Mouse (Mus musculus) liver, embryonic 14.5 days (tissue): ENCODE data around the gene Togaram1. TPM values are rescaled to one million over a fixed set of nuclear protein-coding genes. Genes with fewer than 3 reads are reported as not detected.

Experiments
- ATAC-seq: fragments of 200-750 bp; cut with Nextera tagmentation; 2 replicates; pipeline ENCODE4 v1.8.0; 2017; ENCODE audit warnings: moderate number of reproducible peaks, mild to moderate bottlenecking, moderate library complexity; ENCODE audit not compliant: insufficient read depth
- DNase-seq, 3 experiments: peaks; one replicate each; pipeline ENCODE4 v3.0.0-alpha.2; 2012 to 2013; ENCODE audit warnings: low read depth in 3 of 3, low spot score in 3 of 3
- H3K27ac ChIP-seq: fragments of 300-500 bp; sonication (generic); 2 replicates; pipeline ENCODE4 v1.5.1; 2014; ENCODE audit warnings: moderate library complexity, mild to moderate bottlenecking, control low read depth, inconsistent platforms
- H3K27me3 ChIP-seq: fragments of 300-500 bp; sonication (generic); 2 replicates; pipeline ENCODE4 v1.6.1; 2014; ENCODE audit warnings: mild to moderate bottlenecking, low read length, moderate library complexity; ENCODE audit not compliant: control insufficient read depth, insufficient read depth
- H3K36me3 ChIP-seq: fragments of 300-500 bp; sonication (generic); replicated peaks from 2 replicates; pipeline ENCODE4 v1.6.1; 2014; ENCODE audit warnings: low read depth; ENCODE audit not compliant: control insufficient read depth, insufficient read depth
- H3K4me1 ChIP-seq, 2 experiments: fragments of 200-500 bp in 1 of 2; fragments of 300-500 bp in 1 of 2; sonication (generic) in 1 of 2; replicated peaks; 2 replicates each; pipeline ENCODE4 v1.6.1; 2012 to 2014; ENCODE audit warnings: antibody characterized with exemption in 1 of 2, inconsistent platforms in 1 of 2, low read length in 1 of 2; ENCODE audit not compliant: control insufficient read depth in 2 of 2, insufficient read depth in 2 of 2
- H3K4me2 ChIP-seq: fragments of 300-500 bp; sonication (generic); 2 replicates; pipeline ENCODE4 v1.6.1; 2014; ENCODE audit warnings: low read depth, mild to moderate bottlenecking, control low read depth, moderate library complexity
- H3K4me3 ChIP-seq, 2 experiments: fragments of 200-500 bp in 1 of 2; fragments of 300-500 bp in 1 of 2; sonication (generic) in 1 of 2; 2 replicates each; pipeline ENCODE4 v1.5.1; 2012 to 2014; ENCODE audit warnings: low read depth in 2 of 2, low read length in 2 of 2, mild to moderate bottlenecking in 2 of 2, control low read depth in 1 of 2, inconsistent platforms in 1 of 2, moderate library complexity in 1 of 2; ENCODE audit not compliant: insufficient read depth in 1 of 2
- H3K9ac ChIP-seq: fragments of 300-500 bp; sonication (generic); replicated peaks from 2 replicates; pipeline ENCODE4 v1.6.1; 2014; ENCODE audit warnings: mild to moderate bottlenecking, control low read depth, moderate library complexity
- H3K9me3 ChIP-seq: fragments of 300-500 bp; sonication (generic); 2 replicates; pipeline ENCODE4 v1.6.1; 2016; ENCODE audit warnings: low read length, mixed read lengths; ENCODE audit not compliant: control insufficient read depth
- CTCF ChIP-seq: IDR thresholded peaks from 2 replicates; pipeline ENCODE4 v1.5.1; 2016; ENCODE audit warnings: antibody characterized with exemption, low read depth, control low read depth
- EP300 ChIP-seq: IDR thresholded peaks from 2 replicates; pipeline ENCODE4 v1.6.1; 2016; ENCODE audit warnings: antibody characterized with exemption, low read depth
- WGBS: fragments of 180-500 bp; shearing (Covaris S2); extraction: QIAGEN DNeasy Blood & Tissue Kit; methylation state at CpG from one replicate; pipeline ENCODE4 v1.1.7; 2014; ENCODE audit not compliant: insufficient replicate concordance; 5-methylcytosine and 5-hydroxymethylcytosine counted together
- polyA plus RNA-seq, 2 experiments: library from polyadenylated mRNA; depleted of rRNA in 1 of 2; stranded (reverse) in 1 of 2; unstranded in 1 of 2; fragments of >200 nt; fragmentation: Nextera tagmentation in 1 of 2; extraction: Ambion mirVana in 1 of 2; gene quantifications; 2 replicates each; pipeline versions ENCODE4 v1.2.1 to v1.2.3; 2012 to 2014

Togaram1 gene
- polyA plus RNA-seq, 2 experiments: 3.9 to 6.4 TPM

DNA sequence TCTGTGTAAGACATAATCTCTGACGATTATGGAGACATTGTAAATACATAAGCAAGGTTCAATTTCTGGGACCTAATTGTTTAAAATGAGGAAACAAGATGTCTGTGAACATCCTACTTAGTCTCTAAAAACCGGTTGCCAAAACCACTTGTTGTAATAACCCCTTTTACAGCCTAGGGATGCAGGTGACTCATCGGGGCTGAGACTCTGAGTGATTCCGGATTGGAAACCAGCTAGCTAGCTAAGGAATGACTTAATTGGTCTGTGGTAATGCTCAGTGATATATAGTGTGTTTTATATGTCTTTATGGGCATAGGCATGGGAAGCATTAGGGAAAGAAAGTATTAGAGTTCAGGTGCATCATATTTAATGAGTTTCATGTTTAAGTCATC, 71.9 kb downstream of the Togaram1 start:
- H3K9me3 ChIP-seq: no peaks in the 10 kb centered on the region
- peak overlapping the region; percentile 85 to 99; a peak in 3 of 4 replicates for H3K4me3 ChIP-seq
- no peak overlapping the region for H3K27ac ChIP-seq
- WGBS: 12% methylated on average over 4 of the region's 4 CpGs
- H3K4me2 ChIP-seq: peak overlapping the region; percentile 85
- TF ChIP-seq CTCF (no peak), EP300 (no peak)
- H3K9ac ChIP-seq: peak overlapping the region; percentile 97
- ATAC-seq (no peak), DNase-seq (peak in 1 of 3 experiments; percentile 27)
- no peaks in the 10 kb centered on the region; the same call in 1 of the 2 replicates for H3K36me3 ChIP-seq
- no peaks in the 10 kb centered on the region for H3K27me3 ChIP-seq
- H3K4me1 ChIP-seq: peaks cover 8 to 16% of the 10 kb centered on the region in 2 experiments

DNA sequence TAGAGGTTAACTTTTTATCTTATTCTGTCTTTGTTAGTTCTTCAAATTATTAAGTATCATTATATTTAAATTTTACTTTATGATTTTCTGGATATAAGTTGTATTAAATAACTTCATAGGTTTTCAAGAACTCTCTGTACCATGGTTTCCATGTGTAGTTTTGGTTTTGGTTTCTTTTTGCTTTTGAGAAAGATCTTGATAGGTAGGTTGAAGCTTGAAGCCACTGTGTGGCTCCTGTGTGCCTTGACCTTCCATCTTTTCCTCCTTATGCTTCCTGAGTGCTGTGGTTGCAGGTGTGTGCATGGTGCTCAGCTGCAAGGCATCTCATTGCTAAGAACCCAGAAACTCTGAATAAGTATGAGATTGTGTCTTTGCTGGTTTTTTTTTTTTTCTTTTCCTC, 83.2 kb downstream of the Togaram1 start:
- no peak for ATAC-seq
- no peaks in the 10 kb centered on the region for H3K27me3 ChIP-seq
- no peak overlapping the region for H3K4me3 ChIP-seq
- no peak overlapping the region for H3K9ac ChIP-seq
- TF ChIP-seq CTCF: no peak
- no peak for TF ChIP-seq EP300
- H3K36me3 ChIP-seq: peaks cover 21% of the 10 kb centered on the region
- no peak for DNase-seq
- no peaks in the 10 kb centered on the region for H3K4me1 ChIP-seq
- no peak overlapping the region for H3K27ac ChIP-seq
- no peak overlapping the region for H3K4me2 ChIP-seq
- no peaks in the 10 kb centered on the region for H3K9me3 ChIP-seq

DNA sequence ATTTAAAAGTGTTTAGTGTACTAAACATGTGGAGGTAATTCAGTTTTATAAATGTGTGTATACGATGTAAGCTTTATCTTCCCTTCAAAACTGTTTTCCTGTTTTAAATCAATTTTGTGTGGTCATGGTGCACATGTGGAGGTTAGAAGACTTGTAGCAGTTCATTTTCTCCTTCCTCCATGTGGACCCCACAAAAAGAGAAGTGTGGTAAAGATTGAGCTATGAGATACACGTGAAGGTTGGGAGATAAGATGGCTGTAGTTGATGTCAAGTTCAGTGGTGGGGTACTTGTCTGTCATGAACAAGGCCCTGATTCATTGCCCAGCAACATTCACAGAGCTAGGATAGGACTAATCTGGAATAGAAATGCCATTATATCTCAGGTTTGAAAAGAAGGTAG, 92.6 kb downstream of the Togaram1 start:
- Histone ChIP-seq H3K27me3 (no peaks in the 10 kb centered on the region), H3K4me3 (no peak overlapping the region), H3K36me3 (peaks cover 46% of the 10 kb centered on the region), H3K27ac (no peak overlapping the region), H3K9me3 (no peaks in the 10 kb centered on the region), H3K4me1 (no peaks in the 10 kb centered on the region), H3K4me2 (no peak overlapping the region), H3K9ac (no peak overlapping the region)
- ATAC-seq (no peak), DNase-seq (no peak)
- TF ChIP-seq EP300: no peak
- no peak for TF ChIP-seq CTCF
- 29% methylated on average over 2 of the region's 2 CpGs for WGBS

DNA sequence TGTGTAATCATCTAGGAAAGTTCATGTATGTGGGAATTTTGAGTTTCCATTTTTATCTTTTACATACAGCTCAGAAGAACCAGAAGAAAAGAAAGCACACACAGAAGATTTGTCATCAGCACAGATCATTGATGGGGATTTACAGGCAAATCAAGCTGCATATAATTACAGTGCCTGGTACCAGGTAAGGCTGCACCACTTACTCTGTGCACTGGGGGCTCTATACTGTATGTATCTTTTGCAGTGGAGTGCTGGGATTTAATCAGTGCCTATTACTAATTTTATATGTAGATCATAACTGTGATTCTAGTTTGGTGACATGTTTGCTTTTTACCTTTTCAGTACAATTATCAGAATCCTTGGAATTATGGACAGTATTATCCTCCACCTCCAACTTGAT, 95.5 kb downstream of the Togaram1 start:
- ATAC-seq (no peak), DNase-seq (no peak)
- no peak overlapping the region for H3K4me2 ChIP-seq
- H3K4me1 ChIP-seq: no peaks in the 10 kb centered on the region
- H3K4me3 ChIP-seq: no peak overlapping the region
- H3K36me3 ChIP-seq: peaks cover 49% of the 10 kb centered on the region
- no peak overlapping the region for H3K9ac ChIP-seq
- no peaks in the 10 kb centered on the region for H3K9me3 ChIP-seq
- TF ChIP-seq EP300 (no peak), CTCF (no peak)
- no peaks in the 10 kb centered on the region for H3K27me3 ChIP-seq
- H3K27ac ChIP-seq: no peak overlapping the region

DNA sequence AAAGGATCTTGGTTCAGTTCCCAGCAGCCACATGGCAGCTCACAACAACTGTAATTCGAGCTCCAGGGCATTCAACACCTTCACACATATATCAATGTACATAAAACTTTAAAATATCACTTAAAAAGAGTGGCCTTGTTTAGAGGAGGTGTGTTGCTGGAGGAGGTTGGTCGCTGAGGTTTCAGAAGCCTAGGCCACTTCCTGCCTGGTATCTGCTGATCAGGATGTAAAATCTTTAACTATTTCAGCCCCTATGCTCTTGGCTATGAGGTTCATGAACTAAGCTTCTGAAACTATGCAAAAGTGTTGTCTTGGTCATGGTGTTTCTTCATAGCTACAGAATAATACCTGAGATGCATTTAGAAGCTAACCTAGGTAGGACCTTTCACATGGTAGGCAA, 99.6 kb downstream of the Togaram1 start:
- peaks cover 38% of the 10 kb centered on the region for H3K36me3 ChIP-seq

More for the DNA sequence above, 99.6 kb downstream of the Togaram1 start:
- H3K27ac ChIP-seq: no peak overlapping the region
- ATAC-seq (no peak), DNase-seq (no peak)
- no peak overlapping the region for H3K4me2 ChIP-seq
- H3K27me3 ChIP-seq: no peaks in the 10 kb centered on the region
- H3K9me3 ChIP-seq: no peaks in the 10 kb centered on the region
- WGBS: 31% methylated on average over 2 of the region's 2 CpGs
- H3K4me3 ChIP-seq: no peak overlapping the region
- H3K4me1 ChIP-seq: no peaks in the 10 kb centered on the region
- no peak overlapping the region for H3K9ac ChIP-seq
- no peak for TF ChIP-seq EP300
- TF ChIP-seq CTCF: no peak
